Mouse (Mus musculus): ENCODE measurements at regions not wholly inside any gene's neighbourhood (a gene's known extent, or its start where the extent isn't known, plus 50 kb on each side); places are given as distances from the start of the nearest gene placed in this dataset.

GRCm38 (mm10) chr11:7284836-7285490 lies 71.2 kb upstream of the Igfbp3 start:
- H3K9me3 ChIP-seq = no peaks in the 10 kb centered on the region
- no peak overlapping the region for H3K4me3 ChIP-seq
- H3K4me1 ChIP-seq = peaks cover 48% of the 10 kb centered on the region
- no peak for DNase-seq (ENCODE audit: low spot score)
- H3K27ac ChIP-seq (replicated peaks) = peak overlapping the region; percentile 57; the same call in 1 of the 2 replicates
- H3K36me3 ChIP-seq (replicated peaks) = no peaks in the 10 kb centered on the region
- 26% methylated on average over 4 of the region's 4 CpGs for whole genome bisulfite sequencing
- H3K27me3 ChIP-seq (replicated peaks; ENCODE audit: low read depth, poor library complexity, severe bottlenecking) = no peaks in the 10 kb centered on the region

- Histone ChIP-seq H3K27me3 (replicated peaks; ENCODE audit: low read depth, poor library complexity, severe bottlenecking) (no peaks in the 10 kb centered on the region), H3K36me3 (replicated peaks) (no peaks in the 10 kb centered on the region), H3K4me3 (no peak overlapping the region), H3K4me1 (peaks cover 48% of the 10 kb centered on the region), H3K9me3 (no peaks in the 10 kb centered on the region), H3K27ac (replicated peaks) (peak overlapping the region; percentile 27; the same call in 1 of the 2 replicates)
- no peak for DNase-seq (ENCODE audit: low spot score)
- WGBS = 76% methylated on average over 3 of the region's 3 CpGs
Measured at GRCm38 (mm10) chr11:7282981-7283380, 69.3 kb upstream of the Igfbp3 start.

GRCm38 (mm10) chr11:7282188-7282587 lies 68.5 kb upstream of the Igfbp3 start:
- Histone ChIP-seq H3K27ac (replicated peaks) (peak overlapping the region; percentile 54; the same call in 1 of the 2 replicates), H3K4me3 (no peak overlapping the region), H3K4me1 (peaks cover 48% of the 10 kb centered on the region), H3K9me3 (no peaks in the 10 kb centered on the region), H3K27me3 (replicated peaks; ENCODE audit: low read depth, poor library complexity, severe bottlenecking) (no peaks in the 10 kb centered on the region), H3K36me3 (replicated peaks) (no peaks in the 10 kb centered on the region)
- DNase-seq (ENCODE audit: low spot score) = no peak
- 77% methylated on average over 2 of the region's 2 CpGs for WGBS

- no peaks in the 10 kb centered on the region for H3K36me3 ChIP-seq (replicated peaks)
- H3K4me1 ChIP-seq = peaks cover 48% of the 10 kb centered on the region
- DNase-seq (ENCODE audit: low spot score) = peak; percentile 45
- H3K27ac ChIP-seq (replicated peaks) = 0 out of 2 replicates have a peak overlapping the region, but pooled peaks have one; percentile 72
- H3K4me3 ChIP-seq = no peak overlapping the region
- 30% methylated on average over 2 of the region's 2 CpGs for whole genome bisulfite sequencing
- no peaks in the 10 kb centered on the region for H3K27me3 ChIP-seq (replicated peaks; ENCODE audit: low read depth, poor library complexity, severe bottlenecking)
- H3K9me3 ChIP-seq = no peaks in the 10 kb centered on the region
Measured at GRCm38 (mm10) chr11:7281656-7282055, 67.9 kb upstream of the Igfbp3 start.

GRCm38 (mm10) chr11:7279891-7280290 lies 66.2 kb upstream of the Igfbp3 start:
- no peak for DNase-seq (ENCODE audit: low spot score)
- WGBS = 68% methylated on average over 2 of the region's 2 CpGs
- H3K36me3 ChIP-seq (replicated peaks) = no peaks in the 10 kb centered on the region
- H3K4me1 ChIP-seq = peaks cover 42% of the 10 kb centered on the region
- no peaks in the 10 kb centered on the region for H3K9me3 ChIP-seq
- no peak overlapping the region for H3K27ac ChIP-seq (replicated peaks)
- no peak overlapping the region for H3K4me3 ChIP-seq
- H3K27me3 ChIP-seq (replicated peaks; ENCODE audit: low read depth, poor library complexity, severe bottlenecking) = no peaks in the 10 kb centered on the region

- WGBS = 36% methylated on average over 3 of the region's 3 CpGs
- no peak for DNase-seq (ENCODE audit: low spot score)
- Histone ChIP-seq H3K27me3 (replicated peaks; ENCODE audit: low read depth, poor library complexity, severe bottlenecking) (no peaks in the 10 kb centered on the region), H3K9me3 (no peaks in the 10 kb centered on the region), H3K4me1 (peaks cover 13% of the 10 kb centered on the region), H3K36me3 (replicated peaks) (no peaks in the 10 kb centered on the region), H3K4me3 (no peak overlapping the region), H3K27ac (replicated peaks) (peak overlapping the region; percentile 51)
Measured at GRCm38 (mm10) chr11:7272543-7272942, 58.8 kb upstream of the Igfbp3 start.

GRCm38 (mm10) chr11:7270916-7271315 lies 57.2 kb upstream of the Igfbp3 start:
- H3K27me3 ChIP-seq (replicated peaks; ENCODE audit: low read depth, poor library complexity, severe bottlenecking) = no peaks in the 10 kb centered on the region
- WGBS = 89% methylated on average over 1 of the region's 1 CpGs
- H3K36me3 ChIP-seq (replicated peaks) = no peaks in the 10 kb centered on the region
- no peak for DNase-seq (ENCODE audit: low spot score)
- no peak overlapping the region for H3K4me3 ChIP-seq
- no peaks in the 10 kb centered on the region for H3K9me3 ChIP-seq
- peaks cover 13% of the 10 kb centered on the region for H3K4me1 ChIP-seq
- H3K27ac ChIP-seq (replicated peaks) = no peak overlapping the region

- no peak for DNase-seq (ENCODE audit: low spot score)
- H3K4me1 ChIP-seq = no peaks in the 10 kb centered on the region
- H3K4me3 ChIP-seq = no peak overlapping the region
- H3K27ac ChIP-seq (replicated peaks) = no peak overlapping the region
- H3K36me3 ChIP-seq (replicated peaks) = no peaks in the 10 kb centered on the region
- WGBS = 83% methylated on average over 4 of the region's 4 CpGs
- no peaks in the 10 kb centered on the region for H3K27me3 ChIP-seq (replicated peaks; ENCODE audit: low read depth, poor library complexity, severe bottlenecking)
- no peaks in the 10 kb centered on the region for H3K9me3 ChIP-seq
Measured at GRCm38 (mm10) chr11:7263971-7264370, 50.2 kb upstream of the Igfbp3 start.
